Mouse (Mus musculus) olfactory bulb, adult 2 months (tissue): ENCODE results near the gene Ttc28.

Experiments
- CTCF ChIP-seq: fragments of 200-500 bp; IDR thresholded peaks from 2 replicates; pipeline ENCODE4 v1.5.1; 2012; ENCODE audit warnings: low read depth, mild to moderate bottlenecking, low read length, moderate library complexity; ENCODE audit not compliant: insufficient read depth
- POLR2A ChIP-seq: fragments of 200-500 bp; IDR thresholded peaks from 2 replicates; pipeline ENCODE4 v1.6.1; 2012; ENCODE audit warnings: mild to moderate bottlenecking, low read depth, low read length, moderate library complexity; ENCODE audit not compliant: insufficient read depth

- TF ChIP-seq CTCF, result no peak
- TF ChIP-seq POLR2A, result no peak
Observed at GRCm38 (mm10) chr5:111155271-111155670, 275.7 kb downstream of the Ttc28 start.
